Mouse (Mus musculus): ENCODE results near the gene Syf2.

DNA sequence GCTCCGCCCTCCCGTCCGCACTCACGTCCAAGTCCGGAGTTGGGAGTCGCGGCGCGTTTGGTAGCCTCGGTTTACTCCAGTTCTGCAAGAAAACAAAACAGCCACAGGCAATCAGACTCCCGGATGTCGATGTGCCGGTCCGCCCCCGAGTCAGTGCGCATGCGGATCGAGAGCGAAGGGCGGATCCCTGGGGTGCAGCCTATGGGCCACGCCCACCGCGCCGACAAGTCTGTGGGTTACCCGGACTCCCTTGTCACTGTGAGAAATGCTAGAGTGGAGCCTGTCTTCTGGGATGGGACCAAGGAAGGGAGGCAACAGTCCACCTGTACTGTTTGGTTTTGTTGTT, 15.9 kb upstream of the Syf2 start, which contains the start of gene Tmem50a:
- TF ChIP-seq EP300 (IDR thresholded peaks at IDR 0.05; ENCODE audit: low read length) (no peak), CTCF (conservative IDR thresholded peaks at IDR 0.05 in 1 of 2, IDR thresholded peaks at IDR 0.05 in 1 of 2; ENCODE audit: low read depth in 2 of 2, low read length in 2 of 2) (no peak), TCF12 (IDR thresholded peaks at IDR 0.05; ENCODE audit: low read depth, low read length) (peak; percentile 49; the same call in 1 of the 2 replicates), NELFE (IDR thresholded peaks at IDR 0.05; ENCODE audit: low read depth, low read length) (peak; percentile 67), POLR2AphosphoS2 (IDR thresholded peaks at IDR 0.05; ENCODE audit: low read depth, low read length) (no peak), ZKSCAN1 (IDR thresholded peaks at IDR 0.05; ENCODE audit: borderline replicate concordance, low read depth, low read length) (no peak), POLR2A (IDR thresholded peaks at IDR 0.05; ENCODE audit: low read depth, low read length) (peak; percentile 69), MAX (IDR thresholded peaks at IDR 0.05; ENCODE audit: low read length) (no peak), USF1 (IDR thresholded peaks at IDR 0.05; ENCODE audit: low read depth, low read length) (no peak; the same call in 1 of the 2 replicates), NRF1 (IDR thresholded peaks at IDR 0.05; ENCODE audit: low read depth, low read length) (peak; percentile 95)
